Mouse (Mus musculus): ENCODE measurements around the gene Atxn10.

Gene Atxn10

DNA sequence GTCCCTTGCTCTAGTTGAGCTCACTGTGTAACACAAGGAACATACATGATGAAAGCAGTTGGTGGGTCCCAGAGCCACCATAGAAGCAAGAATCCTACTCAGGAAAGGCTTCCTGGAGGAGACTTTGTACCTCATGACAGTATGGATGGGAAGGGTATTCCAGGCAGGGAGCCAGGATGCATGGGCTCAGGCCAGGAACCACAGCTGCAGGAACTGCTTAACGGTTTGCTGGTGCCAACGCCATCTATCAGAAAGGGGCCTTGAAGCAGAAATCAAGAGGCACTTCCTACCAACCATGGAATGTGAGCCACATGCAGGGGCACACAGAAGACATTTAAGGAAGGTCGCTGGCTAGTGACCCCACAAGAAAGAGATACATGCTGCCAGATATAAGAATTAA, 138.7 kb downstream of the Atxn10 start:
- ATAC-seq (ENCODE audit: low TSS enrichment), result no peak

DNA sequence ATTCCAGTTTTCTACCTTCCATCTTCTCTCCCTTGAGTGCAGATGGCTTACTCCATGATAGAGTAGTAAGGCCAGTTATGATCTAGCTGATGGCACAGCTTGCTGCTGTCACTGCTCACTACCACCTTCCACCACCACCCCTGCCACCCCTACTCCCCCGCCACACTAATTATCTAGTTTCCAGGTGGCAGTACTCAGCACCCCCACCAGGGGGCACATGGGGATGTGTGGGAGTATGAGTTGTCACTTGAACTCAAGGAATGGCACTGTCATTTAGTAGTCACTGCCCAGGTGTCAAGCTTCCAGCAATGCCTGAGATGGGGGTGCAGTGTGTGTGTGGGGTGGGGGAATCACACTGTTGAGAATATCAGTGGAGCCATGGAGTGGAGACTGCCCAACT, 141.5 kb downstream of the Atxn10 start:
- ATAC-seq (ENCODE audit: low TSS enrichment), result no peak

- ATAC-seq (ENCODE audit: low TSS enrichment), result no peak
Measured at GRCm38 (mm10) chr15:85479365-85479764, 143.3 kb downstream of the Atxn10 start.

- no peak for ATAC-seq (ENCODE audit: low TSS enrichment)
Measured at GRCm38 (mm10) chr15:85479919-85480318, 143.9 kb downstream of the Atxn10 start.

DNA sequence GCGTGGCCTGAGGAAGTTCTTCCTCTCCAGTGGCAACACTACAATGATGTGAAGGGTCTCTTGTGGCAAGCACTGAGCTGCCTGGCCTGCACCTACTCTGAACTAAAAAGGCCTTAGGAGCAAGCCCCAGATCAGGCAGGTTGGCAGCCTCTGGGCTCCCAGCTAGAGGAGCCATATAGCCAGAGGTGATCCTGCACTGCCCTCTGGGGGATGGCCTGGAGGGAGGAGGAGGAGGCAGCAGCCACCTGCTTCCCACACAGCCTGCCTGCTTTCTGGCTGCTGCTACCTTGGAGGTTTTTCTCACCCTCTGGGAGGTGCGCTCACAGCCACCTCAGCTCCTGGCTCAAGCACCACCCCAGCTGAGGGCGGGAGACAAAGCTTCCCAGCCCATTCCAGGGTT, 144.6 kb downstream of the Atxn10 start:
- ATAC-seq (ENCODE audit: low TSS enrichment), result 0 out of 2 replicates have a peak, but pooled peaks have one; percentile 27

GRCm38 (mm10) chr15:85488900-85489299, 152.9 kb downstream of the Atxn10 start:
- peak; percentile 59; the same call in 1 of the 2 replicates for ATAC-seq (ENCODE audit: low TSS enrichment)

DNA sequence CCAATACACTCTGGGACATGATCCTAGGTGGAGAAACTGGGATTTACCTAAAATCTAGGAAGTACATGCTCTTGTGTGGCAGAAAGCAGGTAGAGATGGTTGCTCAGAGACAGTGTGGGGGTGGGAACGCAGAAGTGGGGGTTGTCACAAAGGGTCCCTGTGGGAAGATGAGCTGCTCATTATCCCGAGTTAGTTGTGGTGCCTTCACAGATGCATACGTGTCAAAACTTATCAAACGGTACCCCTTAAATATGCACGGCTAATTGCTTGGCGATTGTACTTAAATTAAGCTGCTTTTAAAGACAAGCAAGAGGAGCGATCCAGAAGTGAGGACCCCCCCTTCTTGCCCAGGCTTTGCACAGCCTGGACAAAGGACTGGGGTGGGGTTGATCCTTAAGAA, 153.7 kb downstream of the Atxn10 start:
- ATAC-seq (ENCODE audit: low TSS enrichment), result no peak

- ATAC-seq (ENCODE audit: low TSS enrichment), result peak; percentile 94
Measured at GRCm38 (mm10) chr15:85494163-85494621, 158.1 kb downstream of the Atxn10 start.

- no peak for ATAC-seq (ENCODE audit: low TSS enrichment)
Measured at GRCm38 (mm10) chr15:85497548-85497947, 161.5 kb downstream of the Atxn10 start.

DNA sequence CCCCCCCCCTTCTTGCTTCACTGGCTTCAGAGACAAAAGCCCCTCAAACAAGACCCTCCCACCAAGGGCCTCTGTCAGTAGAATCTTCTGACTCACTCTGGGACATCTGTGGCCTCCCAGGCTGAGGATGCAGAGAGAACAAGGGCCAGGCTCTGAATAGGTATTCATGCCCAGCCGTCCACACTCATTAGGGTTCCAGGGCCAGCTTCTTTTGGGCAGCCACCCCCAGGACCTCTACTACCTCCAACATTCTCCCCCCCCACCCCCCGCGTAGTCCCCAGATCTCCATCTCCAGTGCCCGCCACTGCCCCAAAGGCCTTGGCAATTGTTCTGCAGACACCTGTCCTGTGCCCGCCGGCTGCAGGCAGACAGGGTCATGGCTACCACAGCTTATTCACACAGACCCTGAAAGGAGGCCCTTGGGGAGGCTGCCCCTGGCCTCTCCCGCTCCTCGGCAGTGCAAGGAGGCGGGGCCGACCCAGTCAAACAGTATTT, 162.0 kb downstream of the Atxn10 start:
- ATAC-seq (ENCODE audit: low TSS enrichment), result no peak

DNA sequence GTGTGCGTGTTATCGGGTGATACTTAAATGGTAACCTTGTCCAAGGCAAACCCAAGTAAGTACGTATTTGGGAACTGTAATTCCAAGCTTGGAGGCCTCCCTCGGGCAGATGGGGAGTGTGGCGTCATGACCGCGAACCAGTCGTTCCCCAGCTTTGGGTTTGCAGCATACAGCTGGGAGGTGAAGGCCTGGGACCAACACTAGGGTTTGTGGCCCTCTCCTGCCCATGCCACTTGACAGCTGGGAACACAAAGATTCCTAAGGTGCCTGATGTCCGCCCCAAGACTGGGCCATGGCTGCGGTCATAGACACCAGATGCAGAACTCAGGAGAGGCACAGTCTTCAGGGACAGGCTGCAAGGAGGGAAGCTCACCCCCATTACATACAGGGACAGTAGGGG, 164.2 kb downstream of the Atxn10 start:
- ATAC-seq (ENCODE audit: low TSS enrichment), result no peak

- no peak for ATAC-seq (ENCODE audit: low TSS enrichment)
Measured at GRCm38 (mm10) chr15:85503127-85503526, 167.1 kb downstream of the Atxn10 start, which contains the start of gene 7530416G11Rik. 7530416G11Rik (minus strand) TSS chr15:85503227.

DNA sequence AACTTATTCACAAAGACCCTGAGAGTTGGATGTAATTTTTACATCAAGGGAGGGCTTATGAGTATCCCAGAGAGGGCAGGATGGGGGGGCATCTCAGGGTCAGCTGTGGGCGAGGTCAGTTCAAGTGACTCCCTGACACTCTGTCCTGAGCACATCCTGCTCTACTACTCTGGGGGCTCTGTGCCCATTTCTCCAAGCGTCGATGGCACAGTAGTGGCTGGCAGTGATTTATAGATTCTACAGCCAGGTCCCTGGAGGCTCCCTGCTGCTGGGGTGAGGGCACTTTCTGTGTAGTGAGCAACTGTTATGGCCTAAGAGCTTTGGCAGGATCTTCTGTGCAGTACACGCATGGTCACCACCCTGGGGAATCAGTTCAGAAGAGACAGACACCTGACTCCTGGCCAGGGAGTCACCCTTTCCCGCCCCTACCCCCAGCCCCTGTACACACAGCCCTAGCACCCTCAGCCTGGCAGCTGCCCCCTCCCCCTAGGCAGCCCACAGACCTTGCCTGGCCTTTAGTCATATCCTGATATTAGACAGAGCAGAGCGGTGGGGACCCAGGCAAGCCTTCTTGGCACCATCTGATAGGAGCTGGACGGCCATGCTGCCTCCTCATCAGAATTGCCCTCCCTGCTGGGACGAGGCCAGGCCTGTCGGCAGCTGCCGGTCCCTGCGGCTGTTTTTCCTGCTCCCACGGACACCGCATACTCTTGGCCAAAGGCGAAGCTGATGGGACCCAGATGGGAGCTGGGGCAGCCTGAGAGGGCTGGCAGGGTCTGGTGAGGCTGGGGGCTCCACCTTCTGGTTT, 169.3 kb downstream of the Atxn10 start:
- no peak for ATAC-seq (ENCODE audit: low TSS enrichment)

DNA sequence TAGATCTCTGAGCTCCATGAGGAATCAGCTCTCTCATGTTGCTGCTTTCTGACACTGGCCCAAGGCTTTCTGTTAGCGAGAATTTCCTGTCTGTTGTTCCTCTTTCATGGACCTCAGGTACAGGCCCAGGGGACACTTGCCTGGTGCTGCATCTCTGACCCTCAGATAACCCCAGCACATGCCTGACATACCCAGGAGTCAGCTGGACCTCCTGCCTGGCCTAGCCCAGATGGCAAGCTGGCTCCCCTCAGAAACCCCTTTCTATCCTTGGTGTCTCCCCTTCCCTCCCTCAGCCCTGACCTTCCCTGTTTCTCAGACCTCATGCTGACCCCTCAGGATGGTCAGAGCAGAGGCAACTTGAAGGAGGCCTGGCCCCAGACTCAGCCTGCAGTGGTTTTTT, 170.6 kb downstream of the Atxn10 start:
- ATAC-seq (ENCODE audit: low TSS enrichment), result no peak

GRCm38 (mm10) chr15:85507370-85508014, 171.4 kb downstream of the Atxn10 start:
- no peak for ATAC-seq (ENCODE audit: low TSS enrichment)
